Mouse (Mus musculus) retina, postnatal 7 days (tissue): ENCODE measurements around the gene Mei1.

Source experiments
- DNase-seq: peaks from one replicate; pipeline ENCODE4 v3.0.0-alpha.2; 2012; ENCODE audit warnings: low read depth, low spot score

Gene Mei1

DNA sequence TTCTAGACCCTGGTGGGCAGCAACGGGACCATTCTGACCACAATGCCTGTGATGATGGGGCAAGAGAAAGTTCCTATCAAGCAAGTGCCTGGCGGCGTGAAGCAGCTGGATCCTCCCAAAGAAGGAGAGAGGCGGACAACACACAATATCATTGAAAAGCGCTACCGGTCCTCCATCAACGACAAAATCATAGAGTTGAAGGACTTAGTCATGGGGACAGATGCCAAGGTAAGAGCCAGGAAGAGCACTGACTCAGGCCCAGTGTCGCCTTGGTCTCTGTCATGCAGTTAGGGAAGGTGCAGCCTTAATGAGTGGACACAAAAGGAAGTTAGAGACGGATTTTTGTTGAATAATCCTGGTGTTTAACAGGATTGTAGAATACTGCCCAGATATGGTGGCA is 105.3 kb downstream of the Mei1 start:
- DNase-seq, result no peak
